Mouse (Mus musculus): ENCODE measurements around the gene Uhrf1. TPM values are rescaled to one million over a fixed set of nuclear protein-coding genes. Genes with fewer than 3 reads are reported as not detected.

Gene Uhrf1
- total RNA-seq, 4 experiments from 2014 or later: 1.5 to 2.6 (median 2.2) TPM

- no peak for DNase-seq (ENCODE audit: low spot score)
Measured at GRCm38 (mm10) chr17:56345364-56345763, 42.2 kb downstream of the Uhrf1 start.

GRCm38 (mm10) chr17:56348128-56348527 lies 45.0 kb downstream of the Uhrf1 start:
- DNase-seq (ENCODE audit: low spot score): no peak

GRCm38 (mm10) chr17:56348586-56348985 lies 45.5 kb downstream of the Uhrf1 start:
- no peak for DNase-seq (ENCODE audit: low spot score)

GRCm38 (mm10) chr17:56350694-56351093 lies 47.6 kb downstream of the Uhrf1 start:
- peak; percentile 80 for DNase-seq (ENCODE audit: low spot score)

GRCm38 (mm10) chr17:56356921-56357885 lies 54.1 kb downstream of the Uhrf1 start:
- peak; percentile 65 for DNase-seq (ENCODE audit: low spot score)

GRCm38 (mm10) chr17:56359183-56359725 lies 56.1 kb downstream of the Uhrf1 start:
- no peak for DNase-seq (ENCODE audit: low spot score)

- no peak for DNase-seq (ENCODE audit: low spot score)
Measured at GRCm38 (mm10) chr17:56359864-56360263, 56.7 kb downstream of the Uhrf1 start.

- DNase-seq (ENCODE audit: low spot score): no peak
Measured at GRCm38 (mm10) chr17:56360451-56360850, 57.3 kb downstream of the Uhrf1 start.

- no peak for DNase-seq (ENCODE audit: low spot score)
Measured at GRCm38 (mm10) chr17:56361542-56361941, 58.4 kb downstream of the Uhrf1 start.

- DNase-seq (ENCODE audit: low spot score): no peak
Measured at GRCm38 (mm10) chr17:56365791-56366673, 62.9 kb downstream of the Uhrf1 start.

- no peak for DNase-seq (ENCODE audit: low spot score)
Measured at GRCm38 (mm10) chr17:56368291-56368790, 65.2 kb downstream of the Uhrf1 start.

GRCm38 (mm10) chr17:56370090-56370489 lies 67.0 kb downstream of the Uhrf1 start:
- no peak for DNase-seq (ENCODE audit: low spot score)

GRCm38 (mm10) chr17:56371029-56371660 lies 68.0 kb downstream of the Uhrf1 start:
- DNase-seq (ENCODE audit: low spot score): no peak

- no peak for DNase-seq (ENCODE audit: low spot score)
Measured at GRCm38 (mm10) chr17:56372109-56372508, 69.0 kb downstream of the Uhrf1 start.

Other genes with a start within 250 kb of the Uhrf1 start
- 10 to 100 TPM; 50.4 to 64.4 (median 55.4) TPM for gene Ubxn6, start 228.3 kb upstream of the Uhrf1 start, total RNA-seq (2022)
- gene Hdgfl2, start 223.7 kb upstream of the Uhrf1 start, total RNA-seq (2022): 10 to 100 TPM; 30.6 to 41.4 (median 35.2) TPM
- gene Plin4, start 193.5 kb upstream of the Uhrf1 start, total RNA-seq (2022): 100 to 1,000 TPM; 140 to 200 (median 164) TPM
- gene Plin5, start 185.7 kb upstream of the Uhrf1 start, total RNA-seq (2022): 100 to 1,000 TPM; 110 to 160 (median 150) TPM
- gene Lrg1, start 181.3 kb upstream of the Uhrf1 start, total RNA-seq (2022): 10 to 100 TPM; 47.5 to 68.7 (median 60.4) TPM
- 10 to 100 TPM in 1 of 4 experiments, 1 to 10 TPM in 3; 5.4 to 10.4 (median 8.6) TPM for gene Sema6b, start 163.0 kb upstream of the Uhrf1 start, total RNA-seq (2022)
- gene Tnfaip8l1, start 140.8 kb upstream of the Uhrf1 start, total RNA-seq (2022): 1 to 10 TPM; 1.2 to 2.1 (median 1.4) TPM
- gene Mydgf, start 119.4 kb upstream of the Uhrf1 start, total RNA-seq (2022): 10 to 100 TPM; 25.5 to 29.8 (median 27.9) TPM
- 10 to 100 TPM; 42.6 to 51.1 (median 46.6) TPM for gene Dpp9, start 84.4 kb upstream of the Uhrf1 start, total RNA-seq (2022)
- gene Fem1a, start 46.5 kb upstream of the Uhrf1 start, total RNA-seq (2022): 100 to 1,000 TPM; 113 to 131 (median 128) TPM
- gene Ticam1, start 26.5 kb upstream of the Uhrf1 start, total RNA-seq (2022): 1 to 10 TPM; 6.9 to 9.5 (median 8.1) TPM
- 100 to 1,000 TPM; 172 to 233 (median 219) TPM for gene Plin3, start 10.4 kb upstream of the Uhrf1 start, total RNA-seq (2022)
- under 1 TPM in 1 of 4 experiments, not detected in 3; 0.41 TPM for gene Arrdc5, start 3.0 kb upstream of the Uhrf1 start, total RNA-seq (2022)
- gene Kdm4b, start 22.7 kb downstream of the Uhrf1 start, total RNA-seq (2022): 10 to 100 TPM; 29.0 to 34.4 (median 32.4) TPM
- 10 to 100 TPM; 54.3 to 66.4 (median 60.0) TPM for gene Ptprs, start 173.2 kb downstream of the Uhrf1 start, total RNA-seq (2022)
- not detected for gene Znrf4, start 209.1 kb downstream of the Uhrf1 start, total RNA-seq (2022)

Data from heart, adult 8-10 months (tissue).